Mouse (Mus musculus) cerebellum, adult 18-20 months (tissue): ENCODE data around the gene Vmn1r11.

ENCODE experiments used
- DNase-seq, 2 experiments: peaks; one replicate each; pipeline ENCODE4 v3.0.0; 2021

Vmn1r11 gene

DNA sequence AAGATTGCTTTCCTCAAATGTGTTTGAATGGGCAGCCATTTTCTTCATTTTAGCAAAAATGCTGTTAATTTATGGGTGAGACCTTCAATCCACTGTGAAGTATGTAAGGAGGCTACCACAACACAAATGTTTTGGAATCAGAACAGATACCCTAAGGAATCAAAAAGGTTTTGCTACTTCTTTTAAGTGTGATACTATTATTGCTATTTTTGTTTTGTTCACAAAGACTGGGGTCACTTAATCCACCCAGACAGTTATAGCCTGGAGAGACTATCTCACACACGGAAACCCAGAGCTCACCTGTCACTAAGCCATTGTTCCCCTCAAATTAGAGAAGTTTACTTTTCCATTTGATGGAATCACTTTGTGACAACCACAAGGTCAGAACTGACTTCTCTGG, at the start of gene Vmn1r11:
TSS of gene Vmn1r11 (plus strand) at position 301 of the 400 bp plus-strand sequence.
- DNase-seq, result no peak

- no peak for DNase-seq
These were observed 26.9 kb upstream of the Vmn1r11 start for GRCm38 (mm10) chr6:57106358-57106757.

DNA sequence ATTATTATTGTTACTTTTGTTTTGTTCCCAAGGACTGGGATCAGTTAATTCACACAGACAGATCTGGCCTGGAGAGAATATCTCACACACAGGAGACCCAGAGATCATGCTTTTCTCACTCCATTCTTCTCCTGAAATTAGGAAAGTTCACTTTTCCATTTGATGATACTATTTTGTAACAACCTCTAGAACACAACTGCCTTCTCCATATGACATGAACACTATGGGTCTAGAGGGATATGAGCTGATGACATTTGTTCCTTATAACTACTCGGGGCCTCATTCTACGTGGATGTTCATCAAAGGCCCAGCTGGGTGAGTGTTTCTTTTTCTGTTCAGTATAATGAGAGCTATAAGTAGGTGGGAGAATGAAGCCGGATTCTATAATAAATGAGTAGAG, 24.1 kb upstream of the Vmn1r11 start, which contains the start of gene Vmn1r10:
TSS of gene Vmn1r10 (plus strand) at position 301 of the 400 bp plus-strand sequence.
- DNase-seq, result no peak

DNA sequence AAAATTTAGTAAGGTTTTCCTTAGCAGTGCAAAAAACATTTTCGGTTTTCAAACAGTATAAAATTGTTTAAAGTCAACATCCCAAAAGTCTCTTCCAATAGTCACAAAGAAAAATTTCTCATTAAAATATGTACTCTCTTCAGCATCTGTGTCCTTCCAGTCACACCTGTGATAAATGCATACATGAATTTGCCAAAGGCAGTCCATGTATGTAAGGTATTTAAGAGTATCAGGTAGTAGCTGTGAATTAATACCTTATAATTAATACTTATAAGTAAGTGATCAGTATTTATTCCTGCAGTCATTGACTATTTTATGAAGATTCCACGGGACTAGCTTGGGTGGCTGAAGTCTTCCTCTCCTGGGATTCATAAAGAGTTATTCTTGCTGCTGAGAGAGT, 23.4 kb downstream of the Vmn1r11 start, which contains the start of gene Vmn1r12:
TSS of gene Vmn1r12 (plus strand) at position 301 of the 400 bp plus-strand sequence.
- DNase-seq, result no peak
